Mouse (Mus musculus): ENCODE results near the gene Fbxo7. TPM values are rescaled to one million over a fixed set of nuclear protein-coding genes. Genes with fewer than 3 reads are reported as not detected.

Gene Fbxo7
- polyA plus RNA-seq, 2 experiments: 42.1 to 67.2 TPM

DNA sequence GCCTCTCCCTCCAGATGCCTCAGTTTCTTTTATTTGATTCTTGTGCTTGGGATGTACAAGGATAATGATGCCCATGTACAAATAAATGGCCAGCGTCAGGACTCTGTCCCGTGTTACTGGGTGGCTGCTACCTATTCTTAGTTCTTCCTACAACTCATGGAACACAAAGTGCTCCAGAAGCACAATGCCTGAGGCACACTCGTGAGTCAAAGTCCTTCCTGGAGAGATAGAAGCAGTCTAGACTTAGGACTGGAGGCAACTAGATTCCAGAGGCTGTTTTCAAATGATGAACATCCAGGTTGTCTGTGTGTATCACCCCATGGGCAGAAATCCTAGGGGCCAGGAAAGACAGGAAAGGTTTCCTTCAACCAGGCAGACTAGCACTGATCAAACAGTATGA, 49.0 kb downstream of the Fbxo7 start:
- no peaks in the 10 kb centered on the region for H3K27me3 ChIP-seq (ENCODE audit: control insufficient read depth, insufficient read depth, low read length)
- no peaks in the 10 kb centered on the region for H3K36me3 ChIP-seq (replicated peaks; ENCODE audit: control insufficient read depth, insufficient read depth, low read depth)
- no peak overlapping the region for H3K4me2 ChIP-seq (ENCODE audit: low read depth)
- ATAC-seq (ENCODE audit: insufficient read depth) (no peak), DNase-seq (ENCODE audit: low read depth in 3 of 3, low spot score in 3 of 3) (no peak)
- no peaks in the 10 kb centered on the region for H3K4me1 ChIP-seq (replicated peaks; ENCODE audit: control insufficient read depth in 2 of 2, insufficient read depth in 2 of 2, low read length in 1 of 2)
- no peaks in the 10 kb centered on the region for H3K9me3 ChIP-seq (ENCODE audit: control insufficient read depth, low read length)
- H3K27ac ChIP-seq: no peak overlapping the region
- H3K4me3 ChIP-seq (ENCODE audit: insufficient read depth in 1 of 2, low read depth in 2 of 2, low read length in 2 of 2): no peak overlapping the region
- H3K9ac ChIP-seq (replicated peaks): no peak overlapping the region
- TF ChIP-seq EP300 (IDR thresholded peaks at IDR 0.05; ENCODE audit: low read depth) (no peak), CTCF (IDR thresholded peaks at IDR 0.05; ENCODE audit: low read depth) (no peak)
- 59% methylated on average over 3 of the region's 3 CpGs for WGBS (ENCODE audit: insufficient replicate concordance)

DNA sequence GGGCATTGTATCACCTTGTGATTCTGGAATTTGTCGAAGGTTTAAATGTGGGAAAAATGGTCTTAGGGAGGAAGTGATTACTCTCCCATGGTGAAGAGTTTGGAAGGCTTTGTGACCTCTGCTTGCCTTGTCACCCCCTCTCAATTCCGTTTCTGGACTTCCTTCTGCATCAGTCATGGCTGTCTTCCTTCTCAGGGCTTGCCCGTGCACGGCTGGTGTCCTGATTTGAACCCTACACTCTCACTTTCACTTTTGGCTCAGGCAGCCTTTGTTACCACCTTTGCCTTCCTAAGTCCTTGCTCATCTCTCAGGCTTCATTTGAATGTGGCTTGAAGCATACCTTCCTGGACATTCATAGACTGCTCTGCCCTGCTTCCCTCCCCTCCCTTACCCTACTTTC, 52.4 kb downstream of the Fbxo7 start:
- TF ChIP-seq CTCF (IDR thresholded peaks at IDR 0.05; ENCODE audit: low read depth) (no peak), EP300 (IDR thresholded peaks at IDR 0.05; ENCODE audit: low read depth) (no peak)
- Histone ChIP-seq H3K27me3 (ENCODE audit: control insufficient read depth, insufficient read depth, low read length) (no peaks in the 10 kb centered on the region), H3K4me2 (ENCODE audit: low read depth) (no peak overlapping the region), H3K27ac (no peak overlapping the region), H3K9me3 (ENCODE audit: control insufficient read depth, low read length) (no peaks in the 10 kb centered on the region), H3K4me3 (ENCODE audit: insufficient read depth in 1 of 2, low read depth in 2 of 2, low read length in 2 of 2) (no peak overlapping the region), H3K9ac (replicated peaks) (no peak overlapping the region), H3K4me1 (replicated peaks; ENCODE audit: control insufficient read depth in 2 of 2, insufficient read depth in 2 of 2, low read length in 1 of 2) (no peaks in the 10 kb centered on the region), H3K36me3 (replicated peaks; ENCODE audit: control insufficient read depth, insufficient read depth, low read depth) (no peaks in the 10 kb centered on the region)
- ATAC-seq (ENCODE audit: insufficient read depth) (no peak), DNase-seq (ENCODE audit: low read depth in 3 of 3, low spot score in 3 of 3) (no peak)
- WGBS (ENCODE audit: insufficient replicate concordance): 43% methylated on average over 4 of the region's 4 CpGs

DNA sequence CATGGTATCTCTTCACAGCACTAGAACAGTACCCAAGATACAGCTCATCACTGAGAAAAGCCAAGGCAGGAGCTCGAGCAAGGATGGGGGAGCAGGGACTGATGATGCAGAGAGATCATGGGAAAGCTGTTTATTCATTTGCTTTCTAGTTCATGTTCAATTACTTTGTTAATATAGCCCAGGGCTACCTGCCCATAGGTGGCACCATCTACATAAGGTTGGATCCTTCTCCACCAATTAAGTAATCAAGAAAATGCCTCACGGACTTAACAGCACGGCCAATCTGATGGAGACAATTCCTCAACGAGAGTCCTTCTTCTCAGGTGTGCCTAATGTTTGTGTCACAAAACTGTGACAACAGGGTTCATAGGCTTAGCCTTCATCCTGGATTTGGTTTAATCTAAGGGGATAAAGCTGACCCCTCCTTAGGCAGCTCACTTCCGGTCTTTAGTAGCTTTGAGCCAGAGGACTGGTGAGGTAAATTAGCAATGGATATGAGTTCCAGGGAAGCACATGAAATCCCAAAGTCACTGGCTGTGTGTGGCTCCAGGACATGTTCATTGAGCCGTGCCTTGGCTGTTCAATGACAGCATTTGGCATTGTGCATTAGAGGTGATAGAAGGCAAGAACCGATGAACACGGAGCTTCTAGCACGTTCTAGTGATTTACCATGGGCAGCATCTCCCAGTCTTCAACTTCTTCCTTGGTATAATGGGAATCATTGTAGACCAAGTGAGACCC, 53.4 kb downstream of the Fbxo7 start:
- Histone ChIP-seq H3K27me3 (ENCODE audit: control insufficient read depth, insufficient read depth, low read length) (no peaks in the 10 kb centered on the region), H3K27ac (no peak overlapping the region), H3K4me2 (ENCODE audit: low read depth) (no peak overlapping the region), H3K9me3 (ENCODE audit: control insufficient read depth, low read length) (no peaks in the 10 kb centered on the region), H3K4me1 (replicated peaks; ENCODE audit: control insufficient read depth in 2 of 2, insufficient read depth in 2 of 2, low read length in 1 of 2) (no peaks in the 10 kb centered on the region), H3K9ac (replicated peaks) (no peak overlapping the region), H3K36me3 (replicated peaks; ENCODE audit: control insufficient read depth, insufficient read depth, low read depth) (no peaks in the 10 kb centered on the region), H3K4me3 (ENCODE audit: insufficient read depth in 1 of 2, low read depth in 2 of 2, low read length in 2 of 2) (no peak overlapping the region)
- WGBS (ENCODE audit: insufficient replicate concordance): 62% methylated on average over 9 of the region's 9 CpGs
- no peak for DNase-seq (ENCODE audit: low read depth in 3 of 3, low spot score in 3 of 3)
- TF ChIP-seq CTCF (IDR thresholded peaks at IDR 0.05; ENCODE audit: low read depth): no peak
- no peak for TF ChIP-seq EP300 (IDR thresholded peaks at IDR 0.05; ENCODE audit: low read depth)
- ATAC-seq (ENCODE audit: insufficient read depth): no peak

DNA sequence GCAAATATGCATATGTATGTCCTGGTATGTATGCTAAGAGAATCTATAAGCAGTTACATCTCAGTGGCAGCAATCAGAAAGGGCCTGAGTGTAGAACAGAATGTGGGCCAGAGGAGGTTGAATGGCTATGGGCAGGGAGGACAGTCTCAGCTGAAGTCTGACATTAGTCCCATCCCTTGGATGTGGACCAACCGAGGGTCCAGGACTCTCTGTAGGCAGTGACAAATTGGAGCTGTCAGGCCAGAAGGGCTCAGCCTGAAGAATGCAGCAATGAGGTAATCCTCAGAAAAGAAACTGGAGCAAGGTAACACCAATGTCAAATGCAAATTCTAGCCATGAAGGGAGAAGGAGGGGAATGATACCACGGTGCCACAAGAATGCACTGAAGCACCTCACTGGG, 55.5 kb downstream of the Fbxo7 start:
- ATAC-seq (ENCODE audit: insufficient read depth) (no peak), DNase-seq (ENCODE audit: low read depth in 3 of 3, low spot score in 3 of 3) (no peak)
- H3K4me3 ChIP-seq (ENCODE audit: insufficient read depth in 1 of 2, low read depth in 2 of 2, low read length in 2 of 2): no peak overlapping the region
- no peaks in the 10 kb centered on the region for H3K4me1 ChIP-seq (replicated peaks; ENCODE audit: control insufficient read depth in 2 of 2, insufficient read depth in 2 of 2, low read length in 1 of 2)
- TF ChIP-seq CTCF (IDR thresholded peaks at IDR 0.05; ENCODE audit: low read depth): no peak
- TF ChIP-seq EP300 (IDR thresholded peaks at IDR 0.05; ENCODE audit: low read depth): no peak
- WGBS (ENCODE audit: insufficient replicate concordance): 66% methylated on average over 2 of the region's 2 CpGs
- H3K4me2 ChIP-seq (ENCODE audit: low read depth): no peak overlapping the region
- no peaks in the 10 kb centered on the region for H3K9me3 ChIP-seq (ENCODE audit: control insufficient read depth, low read length)
- no peaks in the 10 kb centered on the region for H3K36me3 ChIP-seq (replicated peaks; ENCODE audit: control insufficient read depth, insufficient read depth, low read depth)
- no peak overlapping the region for H3K9ac ChIP-seq (replicated peaks)
- no peak overlapping the region for H3K27ac ChIP-seq
- no peaks in the 10 kb centered on the region for H3K27me3 ChIP-seq (ENCODE audit: control insufficient read depth, insufficient read depth, low read length)

DNA sequence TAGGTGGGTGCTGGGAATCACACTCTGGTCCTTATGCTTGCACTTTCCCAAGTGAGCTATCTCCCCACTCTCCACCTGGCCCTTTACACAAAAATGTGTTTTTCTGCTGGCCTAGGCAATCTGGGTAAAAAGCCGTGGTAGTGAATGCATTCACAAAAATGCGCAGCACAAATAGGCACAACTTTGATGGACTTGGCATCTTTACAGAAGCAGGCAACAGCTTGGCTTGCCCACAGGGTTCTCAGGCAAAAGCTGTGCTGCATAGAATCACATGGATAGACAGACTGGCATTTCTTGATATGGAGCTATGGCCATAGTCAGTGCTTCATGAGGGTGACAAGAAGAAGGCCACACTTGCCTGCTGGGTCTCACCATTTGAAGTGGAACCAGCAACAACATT, 57.0 kb downstream of the Fbxo7 start:
- no peak overlapping the region for H3K4me2 ChIP-seq (ENCODE audit: low read depth)
- H3K9ac ChIP-seq (replicated peaks): no peak overlapping the region
- no peaks in the 10 kb centered on the region for H3K27me3 ChIP-seq (ENCODE audit: control insufficient read depth, insufficient read depth, low read length)
- no peak overlapping the region for H3K27ac ChIP-seq
- DNase-seq (ENCODE audit: low read depth in 3 of 3, low spot score in 3 of 3): no peak
- H3K4me3 ChIP-seq (ENCODE audit: insufficient read depth in 1 of 2, low read depth in 2 of 2, low read length in 2 of 2): no peak overlapping the region
- H3K9me3 ChIP-seq (ENCODE audit: control insufficient read depth, low read length): no peaks in the 10 kb centered on the region
- TF ChIP-seq CTCF (IDR thresholded peaks at IDR 0.05; ENCODE audit: low read depth): no peak
- no peak for TF ChIP-seq EP300 (IDR thresholded peaks at IDR 0.05; ENCODE audit: low read depth)
- 63% methylated on average over 2 of the region's 2 CpGs for WGBS (ENCODE audit: insufficient replicate concordance)
- ATAC-seq (ENCODE audit: insufficient read depth): no peak
- H3K36me3 ChIP-seq (replicated peaks; ENCODE audit: control insufficient read depth, insufficient read depth, low read depth): no peaks in the 10 kb centered on the region
- no peaks in the 10 kb centered on the region for H3K4me1 ChIP-seq (replicated peaks; ENCODE audit: control insufficient read depth in 2 of 2, insufficient read depth in 2 of 2, low read length in 1 of 2)
